Mouse (Mus musculus) midbrain, embryonic 13.5 days (tissue): ENCODE results near the gene G0s2. TPM values are rescaled to one million over a fixed set of nuclear protein-coding genes. Genes with fewer than 3 reads are reported as not detected.

Experiments
- ATAC-seq: fragments of 200-750 bp; cut with Nextera tagmentation; 2 replicates; pipeline ENCODE4 v1.8.0; 2017; ENCODE audit warnings: mild to moderate bottlenecking, moderate TSS enrichment, moderate library complexity
- H3K27ac ChIP-seq: fragments of 300-500 bp; sonication (generic); 2 replicates; pipeline ENCODE4 v1.5.1; 2015; ENCODE audit warnings: inconsistent platforms, mild to moderate bottlenecking, moderate library complexity
- H3K27me3 ChIP-seq: fragments of 300-500 bp; sonication (generic); 2 replicates; pipeline ENCODE4 v1.6.1; 2015; ENCODE audit warnings: mild to moderate bottlenecking, inconsistent platforms
- H3K36me3 ChIP-seq: fragments of 300-500 bp; sonication (generic); 2 replicates; pipeline ENCODE4 v1.6.1; 2015; ENCODE audit warnings: mild to moderate bottlenecking, inconsistent platforms
- H3K4me1 ChIP-seq: fragments of 300-500 bp; sonication (generic); replicated peaks from 2 replicates; pipeline ENCODE4 v1.6.1; 2015; ENCODE audit warnings: inconsistent platforms
- H3K4me2 ChIP-seq: fragments of 300-500 bp; sonication (generic); replicated peaks from 2 replicates; pipeline ENCODE4 v1.6.1; 2015; ENCODE audit warnings: moderate library complexity, mild to moderate bottlenecking, inconsistent platforms
- H3K4me3 ChIP-seq: fragments of 300-500 bp; sonication (generic); replicated peaks from 2 replicates; pipeline ENCODE4 v1.5.1; 2015; ENCODE audit warnings: mild to moderate bottlenecking, inconsistent platforms
- H3K9ac ChIP-seq: fragments of 300-500 bp; sonication (generic); replicated peaks from 2 replicates; pipeline ENCODE4 v1.6.1; 2015; ENCODE audit warnings: mild to moderate bottlenecking, inconsistent platforms
- H3K9me3 ChIP-seq: fragments of 300-500 bp; sonication (generic); 2 replicates; pipeline ENCODE4 v1.6.1; 2016; ENCODE audit warnings: mild to moderate bottlenecking, inconsistent platforms
- WGBS: fragments of 180-500 bp; shearing (Covaris S2); methylation state at CpG from one replicate; pipeline ENCODE4 v1.1.7; 2015; 5-methylcytosine and 5-hydroxymethylcytosine counted together
- polyA plus RNA-seq: library from polyadenylated mRNA; unstranded; fragments of >200 nt; fragmentation: Nextera tagmentation; extraction: Ambion mirVana; gene quantifications from 2 replicates; pipeline ENCODE4 v1.2.1, GENCODE M21; 2015

Gene G0s2
- polyA plus RNA-seq = 7.7 and 10.2 TPM in 2 replicates

GRCm38 (mm10) chr1:193272916-193273601 is at the start of gene G0s2:
Gene G0s2 (minus strand): TSS chr1:193273217.
- Histone ChIP-seq H3K4me1 (peaks cover 19% of the 10 kb centered on the region), H3K27me3 (no peaks in the 10 kb centered on the region), H3K4me3 (peak within 1 kb of the TSS; percentile 39), H3K9me3 (no peaks in the 10 kb centered on the region), H3K36me3 (no peaks in the 10 kb centered on the region), H3K4me2 (peak within 1 kb of the TSS; percentile 63), H3K9ac (peak within 1 kb of the TSS; percentile 58), H3K27ac (peak within 1 kb of the TSS; percentile 74)
- 1% methylated on average over 20 of the region's 23 CpGs for WGBS
- peak; percentile 91 for ATAC-seq

DNA sequence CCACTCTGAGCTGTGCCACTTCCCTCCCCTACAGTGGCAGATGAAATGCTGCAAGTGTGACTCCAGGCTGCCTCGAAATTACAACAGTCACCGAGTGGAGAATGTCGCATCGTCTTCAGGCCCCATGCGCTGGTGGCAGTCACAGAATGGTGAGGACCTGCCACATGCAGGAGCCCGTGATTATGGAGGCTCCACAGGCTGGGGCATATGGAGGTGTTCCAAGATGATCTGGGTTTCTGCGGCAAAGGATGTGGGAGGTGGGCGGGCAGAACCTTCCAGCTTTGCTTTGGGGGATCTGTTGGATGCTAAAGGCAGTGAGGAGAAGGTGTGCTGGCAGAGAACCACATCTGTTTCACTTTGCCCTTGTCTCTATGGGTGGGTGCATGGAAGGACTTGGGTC is 47.4 kb upstream of the G0s2 start:
- H3K4me3 ChIP-seq = no peak overlapping the region
- H3K4me2 ChIP-seq = no peak overlapping the region
- H3K9me3 ChIP-seq = no peaks in the 10 kb centered on the region
- no peaks in the 10 kb centered on the region for H3K27me3 ChIP-seq
- no peaks in the 10 kb centered on the region for H3K36me3 ChIP-seq
- H3K27ac ChIP-seq = no peak overlapping the region
- 97% methylated on average over 8 of the region's 8 CpGs for WGBS
- H3K4me1 ChIP-seq = peaks cover 10% of the 10 kb centered on the region; the same call in 1 of the 2 replicates
- H3K9ac ChIP-seq = no peak overlapping the region
- no peak for ATAC-seq

- no peaks in the 10 kb centered on the region for H3K9me3 ChIP-seq
- no peak overlapping the region for H3K4me3 ChIP-seq
- no peak overlapping the region for H3K9ac ChIP-seq
- peaks cover 10% of the 10 kb centered on the region; the same call in 1 of the 2 replicates for H3K4me1 ChIP-seq
- H3K27ac ChIP-seq = no peak overlapping the region
- no peaks in the 10 kb centered on the region for H3K27me3 ChIP-seq
- H3K4me2 ChIP-seq = no peak overlapping the region
- WGBS = 56% methylated on average over 3 of the region's 3 CpGs
- no peak for ATAC-seq
- no peaks in the 10 kb centered on the region for H3K36me3 ChIP-seq
Observed at GRCm38 (mm10) chr1:193319721-193320120, 46.7 kb upstream of the G0s2 start.

DNA sequence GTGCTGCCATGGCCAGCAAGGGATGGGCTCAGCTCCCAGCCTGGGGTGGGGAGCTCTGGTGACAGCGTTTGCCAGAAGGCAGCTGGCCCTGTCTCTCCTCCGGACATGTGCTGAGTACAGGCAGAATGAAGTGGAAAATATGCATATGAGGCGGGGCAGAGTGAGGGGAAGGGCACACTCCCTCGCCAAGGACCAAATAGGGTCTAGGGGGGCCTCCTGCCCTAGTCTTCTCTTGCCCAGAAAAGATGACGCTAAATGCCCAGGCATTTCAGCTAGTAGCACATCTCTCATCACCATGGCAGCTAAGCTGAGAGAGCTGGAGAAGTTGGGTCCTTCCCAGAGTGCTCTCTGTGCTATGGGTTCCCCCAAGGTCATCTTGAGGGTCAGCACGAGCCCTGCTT is 44.1 kb upstream of the G0s2 start:
- H3K36me3 ChIP-seq = no peaks in the 10 kb centered on the region
- no peaks in the 10 kb centered on the region for H3K27me3 ChIP-seq
- peak; percentile 76 for ATAC-seq
- no peak overlapping the region for H3K27ac ChIP-seq
- no peaks in the 10 kb centered on the region for H3K9me3 ChIP-seq
- H3K4me2 ChIP-seq = no peak overlapping the region
- WGBS = 41% methylated on average over 6 of the region's 6 CpGs
- H3K9ac ChIP-seq = no peak overlapping the region
- H3K4me1 ChIP-seq = peaks cover 10% of the 10 kb centered on the region; the same call in 1 of the 2 replicates
- no peak overlapping the region for H3K4me3 ChIP-seq

- WGBS = 79% methylated on average over 9 of the region's 9 CpGs
- no peak overlapping the region for H3K27ac ChIP-seq
- H3K9ac ChIP-seq = no peak overlapping the region
- H3K27me3 ChIP-seq = no peaks in the 10 kb centered on the region
- no peak overlapping the region for H3K4me2 ChIP-seq
- peaks cover 10% of the 10 kb centered on the region; the same call in 1 of the 2 replicates for H3K4me1 ChIP-seq
- H3K4me3 ChIP-seq = no peak overlapping the region
- H3K36me3 ChIP-seq = no peaks in the 10 kb centered on the region
- no peak for ATAC-seq
- H3K9me3 ChIP-seq = no peaks in the 10 kb centered on the region
Observed at GRCm38 (mm10) chr1:193316358-193316750, 43.3 kb upstream of the G0s2 start.

GRCm38 (mm10) chr1:193315705-193316357 is 42.8 kb upstream of the G0s2 start:
- no peaks in the 10 kb centered on the region for H3K36me3 ChIP-seq
- WGBS = 71% methylated on average over 5 of the region's 5 CpGs
- no peak overlapping the region for H3K4me3 ChIP-seq
- H3K4me2 ChIP-seq = no peak overlapping the region
- no peak overlapping the region for H3K9ac ChIP-seq
- H3K27me3 ChIP-seq = no peaks in the 10 kb centered on the region
- no peak overlapping the region for H3K27ac ChIP-seq
- H3K9me3 ChIP-seq = no peaks in the 10 kb centered on the region
- ATAC-seq = no peak
- H3K4me1 ChIP-seq = peaks cover 10% of the 10 kb centered on the region; the same call in 1 of the 2 replicates

DNA sequence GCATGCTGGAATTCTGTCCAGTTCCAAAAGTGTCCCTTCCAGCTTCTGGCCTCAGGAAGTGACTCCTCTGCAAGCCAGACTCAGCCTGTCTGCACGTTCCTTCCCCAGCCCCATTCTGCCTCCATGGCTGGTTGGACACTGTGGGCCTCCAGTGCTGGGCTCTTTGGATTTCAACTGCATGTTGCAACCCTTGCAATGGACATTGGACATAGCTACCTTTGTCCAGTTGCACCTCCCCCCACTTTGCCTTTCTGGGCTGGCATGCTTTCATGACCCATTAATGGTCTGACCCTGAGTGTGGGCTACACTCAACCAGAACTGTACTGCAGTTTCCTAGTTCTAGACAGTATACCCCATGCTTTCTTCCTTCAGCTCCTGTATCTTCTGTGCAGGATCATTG is 38.6 kb upstream of the G0s2 start:
- ATAC-seq = no peak
- 74% methylated on average over 1 of the region's 1 CpGs for WGBS

DNA sequence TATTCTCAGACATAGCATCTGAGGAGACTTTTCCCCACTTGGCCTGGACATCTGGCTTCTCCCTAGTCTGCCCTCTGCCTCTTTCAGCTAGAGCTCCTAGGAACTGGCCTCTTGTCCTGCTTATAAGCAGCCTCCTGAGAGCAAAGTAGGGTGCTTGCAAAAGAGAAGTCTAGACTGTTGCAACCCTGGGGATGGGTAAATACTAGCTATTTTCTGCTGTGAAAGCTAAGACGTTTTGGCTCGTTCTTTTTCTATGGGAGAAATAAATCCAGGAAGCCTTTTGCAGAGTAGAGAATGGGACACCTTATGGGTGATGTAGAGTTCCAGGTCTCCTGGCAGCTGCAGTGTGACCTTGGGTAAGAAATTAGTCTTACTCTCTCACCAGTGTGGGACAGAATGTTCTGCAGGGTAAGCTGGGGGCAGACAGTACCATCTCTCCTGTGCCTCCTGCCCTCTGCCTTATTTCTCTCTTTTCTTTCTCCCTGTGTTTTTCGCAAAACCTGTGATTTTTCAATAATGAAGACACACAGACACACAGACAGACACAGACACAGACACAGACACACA is 37.6 kb upstream of the G0s2 start:
- no peaks in the 10 kb centered on the region for H3K27me3 ChIP-seq
- H3K27ac ChIP-seq = no peak overlapping the region
- H3K9ac ChIP-seq = no peak overlapping the region
- H3K4me2 ChIP-seq = no peak overlapping the region
- H3K4me1 ChIP-seq = peaks cover 1% of the 10 kb centered on the region; the same call in 1 of the 2 replicates
- H3K4me3 ChIP-seq = no peak overlapping the region
- WGBS = 89% methylated on average over 3 of the region's 3 CpGs
- H3K9me3 ChIP-seq = no peaks in the 10 kb centered on the region
- H3K36me3 ChIP-seq = no peaks in the 10 kb centered on the region
- ATAC-seq = no peak

More for the DNA sequence above, 38.6 kb upstream of the G0s2 start:
- Histone ChIP-seq H3K9ac (no peak overlapping the region), H3K27me3 (no peaks in the 10 kb centered on the region), H3K4me3 (no peak overlapping the region), H3K4me2 (no peak overlapping the region), H3K4me1 (0 out of 2 replicates have a peak, but pooled peaks cover 5% of the 10 kb centered on the region), H3K27ac (no peak overlapping the region), H3K9me3 (no peaks in the 10 kb centered on the region), H3K36me3 (no peaks in the 10 kb centered on the region)

DNA sequence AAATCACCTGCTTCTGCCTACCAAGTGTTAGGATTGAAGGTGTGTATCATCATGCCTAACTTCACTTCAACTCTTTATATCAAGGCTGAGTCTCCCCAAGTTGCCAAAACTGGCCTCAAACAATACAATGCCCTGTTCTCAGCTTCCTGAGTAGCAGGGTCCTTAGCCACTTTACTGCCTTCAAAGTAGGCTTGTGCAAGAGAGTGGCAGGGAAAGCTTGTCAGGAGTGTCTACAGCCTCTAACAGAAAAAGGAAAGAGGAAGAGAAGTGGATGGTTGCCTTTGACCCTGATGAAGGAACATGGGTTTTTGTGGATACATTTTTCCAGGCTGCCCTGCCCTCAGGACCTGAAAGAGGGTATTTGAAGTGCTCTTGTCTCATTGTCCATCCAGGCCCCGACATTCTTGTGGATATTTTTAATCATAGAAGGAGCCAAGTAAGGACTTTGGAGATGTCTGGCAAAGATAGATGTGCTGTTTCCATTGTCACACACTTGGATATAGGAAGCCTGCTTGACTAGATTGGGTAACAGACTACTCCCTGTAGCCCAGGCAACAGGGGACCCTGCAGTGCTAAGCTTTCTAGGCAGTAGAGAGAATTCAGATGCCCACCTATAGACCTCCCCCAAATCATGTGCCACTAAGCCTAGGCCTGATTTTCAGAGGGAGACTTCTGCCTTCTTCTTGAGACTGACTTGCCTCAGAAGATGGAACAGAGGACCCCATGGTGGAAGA is 36.9 kb upstream of the G0s2 start:
- no peak for ATAC-seq
- H3K4me3 ChIP-seq = no peak overlapping the region
- no peaks in the 10 kb centered on the region for H3K27me3 ChIP-seq
- H3K4me1 ChIP-seq = peaks cover 5% of the 10 kb centered on the region; the same call in 1 of the 2 replicates
- H3K9me3 ChIP-seq = no peaks in the 10 kb centered on the region
- no peak overlapping the region for H3K4me2 ChIP-seq
- WGBS = 77% methylated on average over 1 of the region's 1 CpGs
- no peaks in the 10 kb centered on the region for H3K36me3 ChIP-seq
- no peak overlapping the region for H3K27ac ChIP-seq
- H3K9ac ChIP-seq = no peak overlapping the region

DNA sequence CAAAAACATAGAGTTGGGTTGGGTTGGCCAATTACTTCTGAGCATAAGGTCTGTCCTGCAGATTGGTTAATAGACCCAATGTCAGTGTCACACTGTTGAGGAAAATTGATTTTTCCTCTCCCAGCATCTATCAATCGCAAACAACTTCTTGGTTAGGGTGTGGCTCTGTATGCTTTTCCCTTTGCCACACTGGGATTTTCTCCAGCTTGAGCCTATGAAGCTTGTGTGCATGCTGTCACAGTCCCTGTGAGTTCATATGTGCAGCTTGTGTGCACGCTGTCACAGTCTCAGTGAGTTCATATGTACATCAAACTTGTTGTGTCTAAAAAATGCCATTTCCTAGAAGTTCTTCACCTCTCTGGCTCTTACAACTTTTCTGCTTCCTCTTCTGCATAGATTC is 33.8 kb upstream of the G0s2 start:
- Histone ChIP-seq H3K27ac (no peak overlapping the region), H3K27me3 (no peaks in the 10 kb centered on the region), H3K4me2 (no peak overlapping the region), H3K4me3 (no peak overlapping the region), H3K9ac (no peak overlapping the region), H3K36me3 (no peaks in the 10 kb centered on the region), H3K4me1 (peaks cover 5% of the 10 kb centered on the region; the same call in 1 of the 2 replicates), H3K9me3 (no peaks in the 10 kb centered on the region)
- no peak for ATAC-seq
- 94% methylated on average over 2 of the region's 2 CpGs for WGBS

DNA sequence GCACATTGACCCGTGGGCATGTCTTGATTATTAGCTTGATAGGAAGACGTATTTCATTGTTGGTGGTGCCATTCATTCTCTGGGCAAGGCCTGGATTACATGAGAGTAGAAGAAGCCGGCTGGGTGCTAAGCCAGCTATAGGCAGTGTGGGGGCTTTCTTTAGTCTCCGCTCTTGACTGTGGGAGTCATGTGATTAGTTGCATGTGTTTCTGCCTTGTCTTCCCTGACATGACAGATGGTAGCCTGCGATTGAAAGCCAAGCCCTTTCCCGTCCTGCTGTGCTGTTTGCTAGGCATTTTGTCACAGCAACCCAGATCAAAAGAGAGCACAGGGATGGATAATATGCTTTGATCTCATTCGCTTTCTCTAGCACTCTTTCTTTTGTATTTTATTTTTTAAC is 32.4 kb upstream of the G0s2 start:
- 22% methylated on average over 7 of the region's 7 CpGs for WGBS
- Histone ChIP-seq H3K4me3 (no peak overlapping the region), H3K9me3 (no peaks in the 10 kb centered on the region), H3K9ac (no peak overlapping the region), H3K4me1 (peaks cover 5% of the 10 kb centered on the region; the same call in 1 of the 2 replicates), H3K27ac (no peak overlapping the region), H3K36me3 (no peaks in the 10 kb centered on the region), H3K27me3 (no peaks in the 10 kb centered on the region), H3K4me2 (no peak overlapping the region)
- ATAC-seq = peak; percentile 85

DNA sequence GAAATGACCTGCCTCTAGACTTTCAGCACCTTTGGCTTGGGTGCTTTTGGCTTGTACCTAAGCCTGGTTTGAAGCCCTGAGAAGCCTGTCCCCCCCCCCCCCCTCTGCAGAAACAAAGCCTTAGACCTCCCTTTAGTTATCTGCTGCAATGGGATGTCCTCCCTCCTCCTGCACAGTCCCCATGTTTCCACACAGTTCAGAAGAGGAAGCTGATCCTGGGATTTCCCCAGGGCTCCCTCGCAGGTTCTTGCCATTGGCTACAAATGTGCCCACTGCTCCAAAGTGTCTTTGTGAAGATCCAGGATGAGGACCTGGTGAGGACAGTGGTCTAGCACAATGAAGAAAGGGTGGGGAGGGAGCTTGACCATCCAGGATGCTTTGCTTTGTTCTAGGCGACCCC is 30.1 kb upstream of the G0s2 start:
- Histone ChIP-seq H3K4me1 (peaks cover 5% of the 10 kb centered on the region; the same call in 1 of the 2 replicates), H3K9ac (no peak overlapping the region), H3K27me3 (no peaks in the 10 kb centered on the region), H3K36me3 (no peaks in the 10 kb centered on the region), H3K27ac (no peak overlapping the region), H3K4me3 (no peak overlapping the region), H3K4me2 (no peak overlapping the region), H3K9me3 (no peaks in the 10 kb centered on the region)
- ATAC-seq = no peak
- WGBS = 73% methylated on average over 2 of the region's 2 CpGs
